Mouse (Mus musculus) hindbrain, embryonic 13.5 days (tissue): ENCODE results near the gene Tspan8. TPM values are rescaled to one million over a fixed set of nuclear protein-coding genes. Genes with fewer than 3 reads are reported as not detected.

ENCODE experiments used
- ATAC-seq: fragments of 200-750 bp; cut with Nextera tagmentation; 2 replicates; pipeline ENCODE4 v1.8.0; 2017; ENCODE audit warnings: moderate TSS enrichment; ENCODE audit not compliant: low FRiP score
- H3K27ac ChIP-seq: fragments of 300-500 bp; sonication (generic); 2 replicates; pipeline ENCODE4 v1.5.1; 2015; ENCODE audit warnings: inconsistent platforms, mild to moderate bottlenecking, moderate library complexity
- H3K27me3 ChIP-seq: fragments of 300-500 bp; sonication (generic); 2 replicates; pipeline ENCODE4 v1.6.1; 2015; ENCODE audit warnings: mild to moderate bottlenecking, inconsistent platforms
- H3K36me3 ChIP-seq: fragments of 300-500 bp; sonication (generic); 2 replicates; pipeline ENCODE4 v1.6.1; 2015; ENCODE audit warnings: mild to moderate bottlenecking, inconsistent platforms
- H3K4me1 ChIP-seq: fragments of 300-500 bp; sonication (generic); replicated peaks from 2 replicates; pipeline ENCODE4 v1.6.1; 2015; ENCODE audit warnings: inconsistent platforms
- H3K4me2 ChIP-seq: fragments of 300-500 bp; sonication (generic); 2 replicates; pipeline ENCODE4 v1.6.1; 2015; ENCODE audit warnings: inconsistent platforms, mild to moderate bottlenecking, moderate library complexity
- H3K4me3 ChIP-seq: fragments of 300-500 bp; sonication (generic); 2 replicates; pipeline ENCODE4 v1.5.1; 2015; ENCODE audit warnings: mild to moderate bottlenecking, inconsistent platforms
- H3K9ac ChIP-seq: fragments of 300-500 bp; sonication (generic); 2 replicates; pipeline ENCODE4 v1.6.1; 2015; ENCODE audit warnings: mild to moderate bottlenecking, inconsistent platforms
- H3K9me3 ChIP-seq: fragments of 300-500 bp; sonication (generic); 2 replicates; pipeline ENCODE4 v1.6.1; 2016; ENCODE audit warnings: inconsistent platforms
- WGBS: fragments of 180-500 bp; shearing (Covaris S2); methylation state at CpG from one replicate; pipeline ENCODE4 v1.1.7; 2015; 5-methylcytosine and 5-hydroxymethylcytosine counted together
- polyA plus RNA-seq: library from polyadenylated mRNA; unstranded; fragments of >200 nt; fragmentation: Nextera tagmentation; extraction: Ambion mirVana; gene quantifications from 2 replicates; pipeline ENCODE4 v1.2.1, GENCODE M21; 2015

Tspan8 gene
- polyA plus RNA-seq, 1 experiment from 2014 or later = 1.0 TPM

- Histone ChIP-seq H3K4me2 (no peak overlapping the region), H3K36me3 (no peaks in the 10 kb centered on the region), H3K4me1 (no peaks in the 10 kb centered on the region), H3K27me3 (no peaks in the 10 kb centered on the region), H3K27ac (no peak overlapping the region), H3K4me3 (no peak overlapping the region), H3K9me3 (no peaks in the 10 kb centered on the region), H3K9ac (no peak overlapping the region)
- WGBS = 76% methylated on average over 14 of the region's 15 CpGs
- ATAC-seq = no peak
These were observed 43.7 kb downstream of the Tspan8 start for GRCm38 (mm10) chr10:115860210-115860880.

GRCm38 (mm10) chr10:115861967-115862366 lies 45.3 kb downstream of the Tspan8 start:
- no peaks in the 10 kb centered on the region for H3K9me3 ChIP-seq
- H3K4me2 ChIP-seq = no peak overlapping the region
- H3K4me1 ChIP-seq = no peaks in the 10 kb centered on the region
- H3K36me3 ChIP-seq = no peaks in the 10 kb centered on the region
- WGBS = 74% methylated on average over 5 of the region's 5 CpGs
- no peaks in the 10 kb centered on the region for H3K27me3 ChIP-seq
- no peak overlapping the region for H3K9ac ChIP-seq
- ATAC-seq = no peak
- no peak overlapping the region for H3K4me3 ChIP-seq
- no peak overlapping the region for H3K27ac ChIP-seq

- Histone ChIP-seq H3K36me3 (no peaks in the 10 kb centered on the region), H3K4me2 (no peak overlapping the region), H3K4me3 (no peak overlapping the region), H3K9ac (no peak overlapping the region), H3K27ac (no peak overlapping the region), H3K27me3 (no peaks in the 10 kb centered on the region), H3K4me1 (no peaks in the 10 kb centered on the region), H3K9me3 (no peaks in the 10 kb centered on the region)
- ATAC-seq = no peak
- WGBS = 94% methylated on average over 5 of the region's 5 CpGs
These were observed 66.1 kb downstream of the Tspan8 start for GRCm38 (mm10) chr10:115882757-115883156.

GRCm38 (mm10) chr10:115891924-115892323 lies 75.3 kb downstream of the Tspan8 start:
- Histone ChIP-seq H3K36me3 (no peaks in the 10 kb centered on the region), H3K4me1 (no peaks in the 10 kb centered on the region), H3K4me2 (no peak overlapping the region), H3K4me3 (no peak overlapping the region), H3K27ac (no peak overlapping the region), H3K27me3 (no peaks in the 10 kb centered on the region), H3K9ac (no peak overlapping the region), H3K9me3 (no peaks in the 10 kb centered on the region)
- WGBS = 87% methylated on average over 4 of the region's 4 CpGs
- no peak for ATAC-seq

GRCm38 (mm10) chr10:115892973-115893372 lies 76.3 kb downstream of the Tspan8 start:
- ATAC-seq = no peak
- Histone ChIP-seq H3K27me3 (no peaks in the 10 kb centered on the region), H3K4me3 (no peak overlapping the region), H3K9ac (no peak overlapping the region), H3K4me1 (no peaks in the 10 kb centered on the region), H3K9me3 (no peaks in the 10 kb centered on the region), H3K4me2 (no peak overlapping the region), H3K36me3 (no peaks in the 10 kb centered on the region), H3K27ac (no peak overlapping the region)
- WGBS = 83% methylated on average over 6 of the region's 6 CpGs

DNA sequence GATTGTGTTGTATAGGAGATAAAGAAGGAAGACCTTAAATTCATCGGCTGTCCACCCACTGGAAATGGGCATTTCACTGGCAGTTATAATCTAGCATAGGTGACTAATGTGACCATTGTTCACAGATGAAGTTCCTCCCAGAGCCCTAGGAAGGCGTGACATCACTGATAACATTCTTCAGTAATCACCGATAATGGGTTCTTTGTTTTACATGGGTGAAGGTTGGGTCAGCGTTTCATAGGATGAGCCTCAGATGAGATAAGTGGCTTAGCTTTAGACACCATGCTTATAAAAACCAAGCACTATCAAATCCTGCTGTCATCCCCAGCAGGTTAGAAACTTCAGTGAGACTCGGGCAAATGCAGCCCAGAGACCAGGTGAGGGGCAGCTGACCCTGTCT lies 77.4 kb downstream of the Tspan8 start:
- Histone ChIP-seq H3K4me3 (no peak overlapping the region), H3K9me3 (no peaks in the 10 kb centered on the region), H3K4me2 (no peak overlapping the region), H3K9ac (no peak overlapping the region), H3K36me3 (no peaks in the 10 kb centered on the region), H3K27me3 (no peaks in the 10 kb centered on the region), H3K4me1 (no peaks in the 10 kb centered on the region), H3K27ac (no peak overlapping the region)
- no peak for ATAC-seq
- WGBS = 82% methylated on average over 5 of the region's 5 CpGs

DNA sequence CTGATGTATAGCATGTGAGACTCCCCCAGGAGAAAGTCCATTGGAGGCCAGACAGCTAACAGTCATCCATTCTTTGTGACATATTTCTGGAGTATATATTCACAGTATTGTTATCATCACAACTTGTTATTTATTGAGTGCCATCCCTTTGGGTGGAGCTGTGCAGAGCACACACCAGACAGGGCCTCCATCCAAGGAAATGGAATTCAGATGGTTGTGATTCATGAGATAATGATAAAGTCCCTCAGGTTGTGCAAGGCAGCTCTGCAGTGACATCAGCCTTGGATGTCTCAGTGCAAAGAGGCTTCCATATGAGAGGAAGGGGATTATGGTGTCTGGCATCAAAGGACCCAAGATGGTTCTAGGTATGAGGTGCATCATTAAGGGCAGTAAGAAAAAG lies 80.1 kb downstream of the Tspan8 start:
- Histone ChIP-seq H3K27ac (no peak overlapping the region), H3K9ac (no peak overlapping the region), H3K4me1 (no peaks in the 10 kb centered on the region), H3K27me3 (no peaks in the 10 kb centered on the region), H3K36me3 (no peaks in the 10 kb centered on the region), H3K4me2 (no peak overlapping the region), H3K9me3 (no peaks in the 10 kb centered on the region), H3K4me3 (no peak overlapping the region)
- no peak for ATAC-seq

DNA sequence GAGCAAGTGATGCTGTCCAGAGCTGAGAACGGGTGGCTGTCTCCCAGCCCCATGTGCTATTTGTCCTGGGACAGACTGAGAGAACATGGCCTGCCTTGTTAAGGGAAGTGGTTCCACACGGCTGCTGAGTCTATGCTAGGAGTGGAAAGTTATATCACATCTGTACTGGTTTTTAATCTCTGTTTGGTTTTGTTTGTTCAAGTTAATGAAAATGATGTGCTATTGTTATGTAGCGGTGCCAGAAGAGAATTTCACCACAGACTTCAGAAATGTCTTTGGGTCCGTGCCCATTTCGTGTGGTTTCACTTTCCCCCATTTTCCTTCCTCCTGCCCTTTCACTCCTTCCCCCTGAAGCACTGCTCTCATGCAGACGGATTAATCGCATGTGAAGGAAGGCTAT lies 80.6 kb downstream of the Tspan8 start:
- Histone ChIP-seq H3K4me2 (no peak overlapping the region), H3K9ac (no peak overlapping the region), H3K4me1 (no peaks in the 10 kb centered on the region), H3K27me3 (no peaks in the 10 kb centered on the region), H3K9me3 (no peaks in the 10 kb centered on the region), H3K4me3 (no peak overlapping the region), H3K27ac (no peak overlapping the region), H3K36me3 (no peaks in the 10 kb centered on the region)
- 88% methylated on average over 7 of the region's 7 CpGs for WGBS
- no peak for ATAC-seq

Other genes starting within 250 kb of the Tspan8 start
- gene A930009A15Rik, start 246.8 kb upstream of the Tspan8 start, polyA plus RNA-seq = 0.39 and 1.0 TPM in 2 replicates
- gene Lgr5, start 229.1 kb upstream of the Tspan8 start, polyA plus RNA-seq = 3.0 and 4.1 TPM in 2 replicates
- 15.0 and 15.2 TPM in 2 replicates for gene Ptprr, start 201.4 kb downstream of the Tspan8 start, polyA plus RNA-seq